Mouse (Mus musculus) thymus, postnatal 4 days (tissue): ENCODE data around the gene Fam189a2.
A peak's percentile ranks its signal among the peaks of the same experiment; 100 is the strongest.

Source experiments
- DNase-seq: peaks from one replicate; pipeline ENCODE4 v3.0.0; 2021

The Fam189a2 gene

GRCm38 (mm10) chr19:24030871-24031556 is at the start of gene Fam189a2:
TSS of gene Fam189a2 (minus strand) at chr19:24031019.
- peak; percentile 8 for DNase-seq

- no peak for DNase-seq
These were observed 46.8 kb upstream of the Fam189a2 start for GRCm38 (mm10) chr19:24077658-24078057.

- DNase-seq, result no peak
These were observed 45.7 kb upstream of the Fam189a2 start for GRCm38 (mm10) chr19:24076536-24076935.

GRCm38 (mm10) chr19:24075927-24076326 is 45.1 kb upstream of the Fam189a2 start:
- no peak for DNase-seq

GRCm38 (mm10) chr19:24073155-24073554 is 42.3 kb upstream of the Fam189a2 start:
- no peak for DNase-seq

- no peak for DNase-seq
These were observed 33.6 kb upstream of the Fam189a2 start for GRCm38 (mm10) chr19:24064348-24064895.

GRCm38 (mm10) chr19:24063585-24063984 is 32.8 kb upstream of the Fam189a2 start:
- DNase-seq, result no peak

GRCm38 (mm10) chr19:24058851-24059250 is 28.0 kb upstream of the Fam189a2 start:
- no peak for DNase-seq

- DNase-seq, result no peak
These were observed 27.2 kb upstream of the Fam189a2 start for GRCm38 (mm10) chr19:24058021-24058420.

GRCm38 (mm10) chr19:24056880-24057279 is 26.1 kb upstream of the Fam189a2 start:
- no peak for DNase-seq

- no peak for DNase-seq
These were observed 24.1 kb upstream of the Fam189a2 start for GRCm38 (mm10) chr19:24054904-24055303.

GRCm38 (mm10) chr19:24054265-24054664 is 23.4 kb upstream of the Fam189a2 start:
- no peak for DNase-seq

GRCm38 (mm10) chr19:24050514-24050913 is 19.7 kb upstream of the Fam189a2 start:
- DNase-seq, result no peak

- no peak for DNase-seq
These were observed 18.5 kb upstream of the Fam189a2 start for GRCm38 (mm10) chr19:24049329-24049728.

- DNase-seq, result no peak
These were observed 15.7 kb upstream of the Fam189a2 start for GRCm38 (mm10) chr19:24046395-24046993.

- no peak for DNase-seq
These were observed 11.6 kb upstream of the Fam189a2 start for GRCm38 (mm10) chr19:24042387-24042786.

GRCm38 (mm10) chr19:24039061-24039853 is 8.4 kb upstream of the Fam189a2 start:
- no peak for DNase-seq

- no peak for DNase-seq
These were observed 3.5 kb upstream of the Fam189a2 start for GRCm38 (mm10) chr19:24034367-24034766.

GRCm38 (mm10) chr19:24032654-24033236 is 1.9 kb upstream of the Fam189a2 start:
- DNase-seq, result no peak

- peak; percentile 14 for DNase-seq
These were observed 328 bp downstream of the Fam189a2 start for GRCm38 (mm10) chr19:24030511-24030870.

GRCm38 (mm10) chr19:24029616-24030510 is 956 bp downstream of the Fam189a2 start:
- no peak for DNase-seq

GRCm38 (mm10) chr19:24025876-24026275 is 4.9 kb downstream of the Fam189a2 start:
- no peak for DNase-seq
